Mouse (Mus musculus): ENCODE measurements around the gene Gad2.

The Gad2 gene

GRCm38 (mm10) chr2:22646134-22646533 lies 24.1 kb downstream of the Gad2 start:
- DNase-seq (ENCODE audit: low spot score in 2 of 2): no peak

- DNase-seq (ENCODE audit: low spot score in 2 of 2): no peak
Measured at GRCm38 (mm10) chr2:22648394-22648793, 26.4 kb downstream of the Gad2 start.

- no peak for DNase-seq (ENCODE audit: low spot score in 2 of 2)
Measured at GRCm38 (mm10) chr2:22651826-22652225, 29.8 kb downstream of the Gad2 start.

- DNase-seq (ENCODE audit: low spot score in 2 of 2): no peak
Measured at GRCm38 (mm10) chr2:22663731-22664130, 41.7 kb downstream of the Gad2 start.

GRCm38 (mm10) chr2:22670415-22670814 lies 48.4 kb downstream of the Gad2 start:
- DNase-seq (ENCODE audit: low spot score in 2 of 2): no peak

- DNase-seq (ENCODE audit: low spot score in 2 of 2): no peak
Measured at GRCm38 (mm10) chr2:22671348-22671747, 49.3 kb downstream of the Gad2 start.

- no peak for DNase-seq (ENCODE audit: low spot score in 2 of 2)
Measured at GRCm38 (mm10) chr2:22677066-22677465, 55.1 kb downstream of the Gad2 start.

GRCm38 (mm10) chr2:22679944-22680343 lies 57.9 kb downstream of the Gad2 start:
- DNase-seq (ENCODE audit: low spot score in 2 of 2): peak in 1 of 2 experiments; percentile 40

- no peak for DNase-seq (ENCODE audit: low spot score in 2 of 2)
Measured at GRCm38 (mm10) chr2:22689969-22690368, 68.0 kb downstream of the Gad2 start.

- no peak for DNase-seq (ENCODE audit: low spot score in 2 of 2)
Measured at GRCm38 (mm10) chr2:22704780-22705727, 83.0 kb downstream of the Gad2 start.

- DNase-seq (ENCODE audit: low spot score in 2 of 2): no peak
Measured at GRCm38 (mm10) chr2:22706233-22706632, 84.2 kb downstream of the Gad2 start.

GRCm38 (mm10) chr2:22721522-22722470 lies 99.8 kb downstream of the Gad2 start:
- DNase-seq (ENCODE audit: low spot score in 2 of 2): peak; percentile 67 to 88

- no peak for DNase-seq (ENCODE audit: low spot score in 2 of 2)
Measured at GRCm38 (mm10) chr2:22723927-22724534, 102.0 kb downstream of the Gad2 start.

GRCm38 (mm10) chr2:22727113-22727512 lies 105.1 kb downstream of the Gad2 start:
- no peak for DNase-seq (ENCODE audit: low spot score in 2 of 2)

- DNase-seq (ENCODE audit: low spot score in 2 of 2): no peak
Measured at GRCm38 (mm10) chr2:22736134-22736533, 114.1 kb downstream of the Gad2 start.

- no peak for DNase-seq (ENCODE audit: low spot score in 2 of 2)
Measured at GRCm38 (mm10) chr2:22739369-22739768, 117.4 kb downstream of the Gad2 start.

- DNase-seq (ENCODE audit: low spot score in 2 of 2): no peak
Measured at GRCm38 (mm10) chr2:22740441-22740840, 118.4 kb downstream of the Gad2 start.

- DNase-seq (ENCODE audit: low spot score in 2 of 2): no peak
Measured at GRCm38 (mm10) chr2:22741222-22741621, 119.2 kb downstream of the Gad2 start.
